Mouse (Mus musculus) embryonic facial prominence, embryonic 14.5 days (tissue): ENCODE measurements around the gene Myt1l. TPM values are rescaled to one million over a fixed set of nuclear protein-coding genes. Genes with fewer than 3 reads are reported as not detected.

Experiments used
- ATAC-seq: fragments of 200-750 bp; cut with Nextera tagmentation; 2 replicates; pipeline ENCODE4 v1.8.0; 2017; ENCODE audit warnings: low read depth, moderate number of reproducible peaks, moderate TSS enrichment
- DNase-seq: peaks from one replicate; pipeline ENCODE4 v3.0.0-alpha.2; 2015; ENCODE audit warnings: low spot score
- H3K27ac ChIP-seq: fragments of 300-500 bp; sonication (generic); replicated peaks from 2 replicates; pipeline ENCODE4 v1.5.1; 2014; ENCODE audit warnings: low read depth, mild to moderate bottlenecking, low read length, moderate library complexity
- H3K27me3 ChIP-seq: fragments of 300-500 bp; sonication (generic); replicated peaks from 2 replicates; pipeline ENCODE4 v1.6.1; 2014; ENCODE audit warnings: low read length; ENCODE audit not compliant: control insufficient read depth, insufficient read depth
- H3K36me3 ChIP-seq: fragments of 300-500 bp; sonication (generic); 2 replicates; pipeline ENCODE4 v1.6.1; 2014; ENCODE audit warnings: low read length, mixed read lengths; ENCODE audit not compliant: control insufficient read depth, insufficient read depth
- H3K4me1 ChIP-seq: fragments of 300-500 bp; sonication (generic); 2 replicates; pipeline ENCODE4 v1.6.1; 2014; ENCODE audit warnings: antibody characterized with exemption, low read length; ENCODE audit not compliant: control insufficient read depth, insufficient read depth
- H3K4me2 ChIP-seq: fragments of 300-500 bp; sonication (generic); 2 replicates; pipeline ENCODE4 v1.6.1; 2014; ENCODE audit warnings: low read depth, mild to moderate bottlenecking, low read length, moderate library complexity, mixed read lengths
- H3K4me3 ChIP-seq: fragments of 300-500 bp; sonication (generic); 2 replicates; pipeline ENCODE4 v1.5.1; 2014; ENCODE audit warnings: low read depth, mild to moderate bottlenecking, low read length
- H3K9ac ChIP-seq: fragments of 300-500 bp; sonication (generic); 2 replicates; pipeline ENCODE4 v1.6.1; 2014; ENCODE audit warnings: low read depth, mild to moderate bottlenecking, low read length, moderate library complexity, mixed read lengths
- H3K9me3 ChIP-seq: fragments of 300-500 bp; sonication (generic); 2 replicates; pipeline ENCODE4 v1.6.1; 2016; ENCODE audit warnings: low read length; ENCODE audit not compliant: control insufficient read depth
- WGBS: fragments of 180-500 bp; shearing (Covaris S2); extraction: QIAGEN DNeasy Blood & Tissue Kit; methylation state at CpG from one replicate; pipeline ENCODE4 v1.1.7; 2014; 5-methylcytosine and 5-hydroxymethylcytosine counted together
- polyA plus RNA-seq: library from polyadenylated mRNA; unstranded; fragments of >200 nt; fragmentation: Nextera tagmentation; extraction: Ambion mirVana; gene quantifications from 2 replicates; pipeline ENCODE4 v1.2.1, GENCODE M21; 2014

Gene Myt1l
- 9.7 and 11.9 TPM in 2 replicates for polyA plus RNA-seq

GRCm38 (mm10) chr12:29528031-29528771 is at the start of gene Myt1l:
Myt1l (plus strand) TSS chr12:29528384.
- Histone ChIP-seq H3K27ac (no peak within 1 kb of the TSS; the same call in 1 of the 2 replicates), H3K4me1 (peaks cover 5% of the 10 kb centered on the region; the same call in 1 of the 2 replicates), H3K27me3 (peaks cover 35% of the 10 kb centered on the region), H3K9ac (peak within 1 kb of the TSS; percentile 46; the same call in 1 of the 2 replicates), H3K4me3 (peak within 1 kb of the TSS; percentile 23), H3K4me2 (peak within 1 kb of the TSS; percentile 48), H3K36me3 (no peaks in the 10 kb centered on the region), H3K9me3 (no peaks in the 10 kb centered on the region)
- ATAC-seq (no peak), DNase-seq (no peak)
- WGBS = 24% methylated on average over 13 of the region's 13 CpGs

- no peaks in the 10 kb centered on the region for H3K36me3 ChIP-seq
- no peak overlapping the region for H3K9ac ChIP-seq
- no peak overlapping the region for H3K27ac ChIP-seq
- H3K4me3 ChIP-seq = no peak overlapping the region
- H3K9me3 ChIP-seq = no peaks in the 10 kb centered on the region
- DNase-seq = no peak
- no peak overlapping the region for H3K4me2 ChIP-seq
- H3K27me3 ChIP-seq = no peaks in the 10 kb centered on the region
- H3K4me1 ChIP-seq = no peaks in the 10 kb centered on the region
- ATAC-seq = no peak
- WGBS = 84% methylated on average over 10 of the region's 10 CpGs
Measured at GRCm38 (mm10) chr12:29486424-29487035, 41.7 kb upstream of the Myt1l start.

- ATAC-seq (peak; percentile 62; the same call in 1 of the 2 replicates), DNase-seq (peak; percentile 9)
- no peak overlapping the region for H3K4me2 ChIP-seq
- H3K27me3 ChIP-seq = peaks cover 26% of the 10 kb centered on the region
- H3K27ac ChIP-seq = no peak overlapping the region
- peaks cover 5% of the 10 kb centered on the region; the same call in 1 of the 2 replicates for H3K4me1 ChIP-seq
- 12% methylated on average over 6 of the region's 6 CpGs for WGBS
- no peak overlapping the region for H3K4me3 ChIP-seq
- H3K36me3 ChIP-seq = no peaks in the 10 kb centered on the region
- no peak overlapping the region for H3K9ac ChIP-seq
- no peaks in the 10 kb centered on the region for H3K9me3 ChIP-seq
Measured at GRCm38 (mm10) chr12:29526236-29526644, 1.9 kb upstream of the Myt1l start.

GRCm38 (mm10) chr12:29527048-29527761 is 979 bp upstream of the Myt1l start:
- no peak overlapping the region; the same call in 1 of the 2 replicates for H3K27ac ChIP-seq
- peak overlapping the region; percentile 23 for H3K4me3 ChIP-seq
- ATAC-seq = peak; percentile 80
- no peaks in the 10 kb centered on the region for H3K36me3 ChIP-seq
- peaks cover 26% of the 10 kb centered on the region for H3K27me3 ChIP-seq
- no peaks in the 10 kb centered on the region for H3K9me3 ChIP-seq
- peak overlapping the region; percentile 46; the same call in 1 of the 2 replicates for H3K9ac ChIP-seq
- H3K4me2 ChIP-seq = peak overlapping the region; percentile 48
- peak; percentile 71 for DNase-seq
- WGBS = 1% methylated on average over 27 of the region's 27 CpGs
- peaks cover 5% of the 10 kb centered on the region; the same call in 1 of the 2 replicates for H3K4me1 ChIP-seq

GRCm38 (mm10) chr12:29530241-29530725 is 2.1 kb downstream of the Myt1l start:
- peaks cover 56% of the 10 kb centered on the region for H3K27me3 ChIP-seq
- peak; percentile 71 for DNase-seq
- H3K4me1 ChIP-seq = peaks cover 5% of the 10 kb centered on the region; the same call in 1 of the 2 replicates
- H3K4me2 ChIP-seq = no peak overlapping the region
- H3K36me3 ChIP-seq = no peaks in the 10 kb centered on the region
- no peak overlapping the region for H3K27ac ChIP-seq
- ATAC-seq = no peak
- 3% methylated on average over 6 of the region's 6 CpGs for WGBS
- no peaks in the 10 kb centered on the region for H3K9me3 ChIP-seq
- H3K4me3 ChIP-seq = no peak overlapping the region
- H3K9ac ChIP-seq = no peak overlapping the region

GRCm38 (mm10) chr12:29530823-29531222 is 2.6 kb downstream of the Myt1l start:
- H3K9me3 ChIP-seq = no peaks in the 10 kb centered on the region
- no peak overlapping the region for H3K9ac ChIP-seq
- 81% methylated on average over 7 of the region's 7 CpGs for WGBS
- peaks cover 61% of the 10 kb centered on the region for H3K27me3 ChIP-seq
- peaks cover 5% of the 10 kb centered on the region; the same call in 1 of the 2 replicates for H3K4me1 ChIP-seq
- H3K4me2 ChIP-seq = no peak overlapping the region
- ATAC-seq (no peak), DNase-seq (no peak)
- no peak overlapping the region for H3K4me3 ChIP-seq
- H3K36me3 ChIP-seq = no peaks in the 10 kb centered on the region
- H3K27ac ChIP-seq = no peak overlapping the region

GRCm38 (mm10) chr12:29533071-29533876 is 5.1 kb downstream of the Myt1l start:
- no peaks in the 10 kb centered on the region for H3K9me3 ChIP-seq
- no peak overlapping the region; the same call in 1 of the 2 replicates for H3K4me2 ChIP-seq
- H3K36me3 ChIP-seq = no peaks in the 10 kb centered on the region
- DNase-seq (peak; percentile 9), ATAC-seq (peak; percentile 69)
- H3K4me1 ChIP-seq = no peaks in the 10 kb centered on the region
- WGBS = 23% methylated on average over 14 of the region's 14 CpGs
- peaks cover 64% of the 10 kb centered on the region for H3K27me3 ChIP-seq
- no peak overlapping the region; the same call in 1 of the 2 replicates for H3K4me3 ChIP-seq
- H3K27ac ChIP-seq = no peak overlapping the region
- no peak overlapping the region for H3K9ac ChIP-seq
